Mouse (Mus musculus): ENCODE data around the gene Cox20.

DNA sequence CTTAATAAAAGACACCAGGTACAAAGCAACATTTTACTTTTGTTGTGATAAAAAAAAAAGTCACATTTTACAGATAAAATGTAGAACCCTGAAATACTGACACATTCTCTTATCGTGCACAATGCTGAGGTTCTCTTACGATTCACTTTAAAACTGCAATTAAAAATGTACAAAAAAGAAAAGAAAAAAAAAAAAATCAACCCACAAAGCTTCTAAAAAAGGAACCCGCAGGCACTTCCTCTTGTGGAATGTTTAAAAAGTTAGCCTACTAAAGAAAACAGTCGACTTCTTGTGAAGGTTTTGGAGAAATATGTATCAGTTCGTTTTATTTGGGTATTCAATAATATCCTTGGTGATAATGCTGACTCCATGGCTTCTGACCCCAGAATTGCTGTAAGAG is 10.1 kb downstream of the Cox20 start:
- TF ChIP-seq POLR2A (IDR thresholded peaks at IDR 0.05; ENCODE audit: borderline replicate concordance, insufficient read depth, low read length) (no peak), CTCF (IDR thresholded peaks at IDR 0.05; ENCODE audit: borderline replicate concordance, insufficient read depth, low read depth, low read length) (no peak)

Data from cerebellum, adult 2 months (tissue).